In genomic region chr5:100866183-100866582, GRCm38 (mm10) we compare ENCODE assay signal across 18 mouse cellular contexts. TPM values are rescaled to one million over a fixed set of nuclear protein-coding genes. Genes with fewer than 3 reads are reported as not detected.
A peak's percentile ranks its signal among the peaks of the same experiment; 100 is the strongest.
DNase-seq lines count a peak whose midpoint lies in the region; ATAC-seq and TF ChIP-seq lines count a peak whose summit lies in the region.
"Had no signal": no experiment of that assay in that cellular context is flagged by ENCODE, and none has a peak within 500 bp of the region (broad histone marks: within the 10 kb centered on the region; RNA-seq: fewer than 3 reads in every experiment).

No protein-coding gene starts in this region.

- no peaks in the 10 kb centered on the region for H3K4me1 ChIP-seq in forebrain, embryonic 14.5 days (ENCODE audit: control insufficient read depth, insufficient read depth, low read length)
- no peaks in the 10 kb centered on the region for H3K4me1 ChIP-seq in forebrain, embryonic 12.5 days
- H3K4me1 ChIP-seq in kidney, postnatal 0 days (replicated peaks; ENCODE audit: insufficient read depth, low read length), result no peaks in the 10 kb centered on the region
- no peaks in the 10 kb centered on the region for H3K4me1 ChIP-seq in kidney, embryonic 16.5 days (ENCODE audit: insufficient read depth, low read length)
- no peaks in the 10 kb centered on the region for H3K4me1 ChIP-seq in midbrain, embryonic 13.5 days (replicated peaks)
- H3K4me1 ChIP-seq: intestine, embryonic 15.5 days; neural tube, embryonic 15.5 days had no signal

- no peaks in the 10 kb centered on the region for H3K27me3 ChIP-seq in forebrain, embryonic 14.5 days (replicated peaks; ENCODE audit: control insufficient read depth, insufficient read depth, low read length)
- no peaks in the 10 kb centered on the region for H3K27me3 ChIP-seq in forebrain, embryonic 12.5 days
- H3K27me3 ChIP-seq in kidney, postnatal 0 days (ENCODE audit: insufficient read depth, low read length), result no peaks in the 10 kb centered on the region
- H3K27me3 ChIP-seq in kidney, embryonic 16.5 days (ENCODE audit: insufficient read depth, low read length), result no peaks in the 10 kb centered on the region
- H3K27me3 ChIP-seq in midbrain, embryonic 13.5 days, result no peaks in the 10 kb centered on the region
- H3K27me3 ChIP-seq: intestine, embryonic 15.5 days; neural tube, embryonic 15.5 days had no signal

- no peaks in the 10 kb centered on the region for H3K9me3 ChIP-seq in forebrain, embryonic 14.5 days (replicated peaks; ENCODE audit: control insufficient read depth, low read length)
- 0 out of 2 replicates have a peak, but pooled peaks cover 3% of the 10 kb centered on the region for H3K9me3 ChIP-seq in forebrain, embryonic 12.5 days
- H3K9me3 ChIP-seq in kidney, postnatal 0 days (replicated peaks; ENCODE audit: low read length), result no peaks in the 10 kb centered on the region
- no peaks in the 10 kb centered on the region for H3K9me3 ChIP-seq in kidney, embryonic 16.5 days (ENCODE audit: low read length)
- 0 out of 2 replicates have a peak, but pooled peaks cover 3% of the 10 kb centered on the region for H3K9me3 ChIP-seq in midbrain, embryonic 13.5 days
- H3K9me3 ChIP-seq: intestine, embryonic 15.5 days; neural tube, embryonic 15.5 days had no signal

- ATAC-seq in forebrain, embryonic 14.5 days, result peak; percentile 52; the same call in 1 of the 2 replicates
- ATAC-seq in forebrain, embryonic 12.5 days (ENCODE audit: low FRiP score), result no peak
- ATAC-seq in kidney, postnatal 0 days (replicated peaks; ENCODE audit: low FRiP score, low read depth), result no peak
- ATAC-seq in kidney, embryonic 16.5 days (ENCODE audit: low FRiP score, low TSS enrichment), result no peak
- no peak for ATAC-seq in midbrain, embryonic 13.5 days
- ATAC-seq: intestine, embryonic 15.5 days had no signal

- no peak overlapping the region for H3K4me2 ChIP-seq in forebrain, embryonic 14.5 days (ENCODE audit: low read length)
- H3K4me2 ChIP-seq in forebrain, embryonic 12.5 days, result no peak overlapping the region
- no peak overlapping the region for H3K4me2 ChIP-seq in kidney, postnatal 0 days (ENCODE audit: low read length)
- no peak overlapping the region for H3K4me2 ChIP-seq in kidney, embryonic 16.5 days (replicated peaks; ENCODE audit: low read depth, low read length)
- H3K4me2 ChIP-seq in midbrain, embryonic 13.5 days (replicated peaks), result no peak overlapping the region
- H3K4me2 ChIP-seq: intestine, embryonic 15.5 days; liver, embryonic 11.5 days; neural tube, embryonic 15.5 days had no signal

- no peak for TF ChIP-seq CTCF in kidney, postnatal 0 days (IDR thresholded peaks at IDR 0.05; ENCODE audit: low read depth)

- WGBS in forebrain, embryonic 14.5 days, result 43% methylated on average over 2 of the region's 2 CpGs
- 78% methylated on average over 2 of the region's 2 CpGs for WGBS in forebrain, embryonic 12.5 days
- 45% methylated on average over 2 of the region's 2 CpGs for WGBS in kidney, postnatal 0 days
- WGBS in kidney, embryonic 16.5 days, result 62% methylated on average over 2 of the region's 2 CpGs
- 80% methylated on average over 2 of the region's 2 CpGs for WGBS in midbrain, embryonic 13.5 days

- H3K36me3 ChIP-seq in forebrain, embryonic 14.5 days (ENCODE audit: control insufficient read depth, insufficient read depth, low read length), result no peaks in the 10 kb centered on the region
- H3K36me3 ChIP-seq in forebrain, embryonic 12.5 days (replicated peaks), result no peaks in the 10 kb centered on the region
- H3K36me3 ChIP-seq in kidney, postnatal 0 days (ENCODE audit: insufficient read depth, low read length), result no peaks in the 10 kb centered on the region
- no peaks in the 10 kb centered on the region for H3K36me3 ChIP-seq in kidney, embryonic 16.5 days (ENCODE audit: insufficient read depth, low read length)
- H3K36me3 ChIP-seq in midbrain, embryonic 13.5 days, result no peaks in the 10 kb centered on the region
- H3K36me3 ChIP-seq: intestine, embryonic 15.5 days; neural tube, embryonic 15.5 days had no signal

- no peak overlapping the region for H3K27ac ChIP-seq in forebrain, embryonic 14.5 days (ENCODE audit: low read depth, low read length)
- no peak overlapping the region for H3K27ac ChIP-seq in forebrain, embryonic 12.5 days
- no peak overlapping the region for H3K27ac ChIP-seq in kidney, postnatal 0 days
- H3K27ac ChIP-seq in kidney, embryonic 16.5 days (ENCODE audit: low read length), result no peak overlapping the region
- no peak overlapping the region for H3K27ac ChIP-seq in midbrain, embryonic 13.5 days
- H3K27ac ChIP-seq: heart, adult 2 months; intestine, embryonic 15.5 days; neural tube, embryonic 15.5 days had no signal

- H3K4me3 ChIP-seq in forebrain, embryonic 14.5 days (ENCODE audit: low read depth, low read length), result no peak overlapping the region
- no peak overlapping the region for H3K4me3 ChIP-seq in forebrain, embryonic 12.5 days (replicated peaks)
- no peak overlapping the region for H3K4me3 ChIP-seq in kidney, postnatal 0 days (replicated peaks; ENCODE audit: low read depth, low read length)
- H3K4me3 ChIP-seq in kidney, embryonic 16.5 days (ENCODE audit: low read length), result no peak overlapping the region
- no peak overlapping the region for H3K4me3 ChIP-seq in midbrain, embryonic 13.5 days (replicated peaks)
- H3K4me3 ChIP-seq: erythroblast, embryonic 14.5 days; heart, adult 2 months; intestine, embryonic 15.5 days; neural tube, embryonic 15.5 days had no signal

- no peak overlapping the region for H3K9ac ChIP-seq in forebrain, embryonic 14.5 days (ENCODE audit: low read length)
- H3K9ac ChIP-seq in forebrain, embryonic 12.5 days, result no peak overlapping the region
- H3K9ac ChIP-seq in kidney, postnatal 0 days (ENCODE audit: low read depth, low read length), result no peak overlapping the region
- H3K9ac ChIP-seq in kidney, embryonic 16.5 days (replicated peaks; ENCODE audit: low read length), result no peak overlapping the region
- no peak overlapping the region for H3K9ac ChIP-seq in midbrain, embryonic 13.5 days (replicated peaks)
- H3K9ac ChIP-seq: intestine, embryonic 15.5 days; neural tube, embryonic 15.5 days had no signal

- peak; percentile 87 for DNase-seq in forebrain, embryonic 14.5 days (ENCODE audit: low spot score)
- DNase-seq in kidney, postnatal 0 days (ENCODE audit: low spot score), result peak; percentile 63
- DNase-seq in 3134 (ENCODE audit: extremely low read depth, insufficient read length, low spot score), result peak; percentile 14
- DNase-seq in layer of hippocampus, adult 18-20 months (ENCODE audit: low spot score in 2 of 2), result peak; percentile 34 to 64
- no peak for DNase-seq in urinary bladder, postnatal 14 days (ENCODE audit: low spot score)
- DNase-seq: B cell, adult 2 months; cerebellum, adult 9-10 months; lung, postnatal 10 days; retina, postnatal 1 day; thymus, adult 18-20 months had no signal

RNA-seq across cellular contexts. Expression of gene Gpat3, which starts 20.7 kb away (rescaled TPM):
- polyA plus RNA-seq in forebrain, embryonic 14.5 days (2014; fragmentation: Nextera tagmentation; extraction: Ambion mirVana), result 0.33 and 0.69 TPM in 2 replicates
- polyA plus RNA-seq in forebrain, embryonic 12.5 days (2016; fragmentation: Nextera tagmentation; extraction: Ambion mirVana), result 0.20 and 0.74 TPM in 2 replicates
- polyA plus RNA-seq in kidney, postnatal 0 days (2015; fragmentation: Nextera tagmentation; extraction: Ambion mirVana), result 1.6 and 2.6 TPM in 2 replicates
- 1.4 and 1.7 TPM in 2 replicates for polyA plus RNA-seq in kidney, embryonic 16.5 days (2015; fragmentation: Nextera tagmentation; extraction: Ambion mirVana)
- 1 to 10 TPM; 2.2 to 2.3 TPM for total RNA-seq in layer of hippocampus, adult 18-20 months (2021)
- 0.15 and 0.19 TPM in 2 replicates for polyA plus RNA-seq in midbrain, embryonic 13.5 days (2015; fragmentation: Nextera tagmentation; extraction: Ambion mirVana)
- polyA plus RNA-seq: erythroblast, embryonic 14.5 days had no signal

RNA-seq across cellular contexts. Expression of gene Abraxas1, which starts 45.4 kb away (rescaled TPM):
- polyA plus RNA-seq in forebrain, embryonic 14.5 days (2014; fragmentation: Nextera tagmentation; extraction: Ambion mirVana), result 11.8 and 13.4 TPM in 2 replicates
- polyA plus RNA-seq in forebrain, embryonic 12.5 days (2016; fragmentation: Nextera tagmentation; extraction: Ambion mirVana), result 24.1 and 28.5 TPM in 2 replicates
- polyA plus RNA-seq in kidney, postnatal 0 days (2015; fragmentation: Nextera tagmentation; extraction: Ambion mirVana), result 24.7 and 25.0 TPM in 2 replicates
- polyA plus RNA-seq in kidney, embryonic 16.5 days (2015; fragmentation: Nextera tagmentation; extraction: Ambion mirVana), result 29.7 and 32.4 TPM in 2 replicates
- total RNA-seq in layer of hippocampus, adult 18-20 months (2021), result 1 to 10 TPM; 7.5 to 7.9 TPM
- 17.3 and 17.7 TPM in 2 replicates for polyA plus RNA-seq in midbrain, embryonic 13.5 days (2015; fragmentation: Nextera tagmentation; extraction: Ambion mirVana)
